Mouse (Mus musculus) MEL (cell line): ENCODE data around the gene Yipf3. TPM values are rescaled to one million over a fixed set of nuclear protein-coding genes. Genes with fewer than 3 reads are reported as not detected.

Source experiments
- DNase-seq: peaks from one replicate; pipeline ENCODE4 v3.0.0; 2011; ENCODE audit warnings: low read depth, low spot score
- H3K27ac ChIP-seq: 2 replicates; pipeline ENCODE4 v1.5.1; 2012; ENCODE audit warnings: low read depth, mild to moderate bottlenecking, control low read depth, low read length, moderate library complexity; ENCODE audit not compliant: control insufficient read depth
- H3K27me3 ChIP-seq, 2 experiments: fragments of 150-350 bp in 1 of 2; sonication (generic) in 1 of 2; 2 replicates each; pipeline ENCODE4 v1.6.1; 2012; ENCODE audit warnings: low read length in 2 of 2, mild to moderate bottlenecking in 2 of 2, improper control_type of control experiment in 1 of 2, moderate library complexity in 1 of 2; ENCODE audit not compliant: insufficient read depth in 2 of 2, control insufficient read depth in 1 of 2
- H3K36me3 ChIP-seq, 2 experiments: 2 replicates each; pipeline ENCODE4 v1.6.1; 2012 to 2014; ENCODE audit warnings: low read length in 2 of 2, improper control_type of control experiment in 1 of 2, inconsistent platforms in 1 of 2, mild to moderate bottlenecking in 1 of 2; ENCODE audit not compliant: insufficient read depth in 2 of 2, control insufficient read depth in 1 of 2
- H3K4me1 ChIP-seq, 2 experiments: fragments of 150-350 bp in 1 of 2; sonication (generic) in 1 of 2; 2 replicates each; pipeline ENCODE4 v1.6.1; 2012; ENCODE audit warnings: low read length in 2 of 2, improper control_type of control experiment in 1 of 2, mild to moderate bottlenecking in 1 of 2; ENCODE audit not compliant: insufficient read depth in 2 of 2, control insufficient read depth in 1 of 2
- H3K4me3 ChIP-seq, 2 experiments: fragments of 150-350 bp in 1 of 2; sonication (generic) in 1 of 2; 2 replicates each; pipeline ENCODE4 v1.5.1; 2012; ENCODE audit warnings: low read depth in 2 of 2, low read length in 2 of 2, mild to moderate bottlenecking in 2 of 2, moderate library complexity in 2 of 2, control low read depth in 1 of 2, improper control_type of control experiment in 1 of 2; ENCODE audit not compliant: control insufficient read depth in 1 of 2, insufficient read depth in 1 of 2
- H3K79me2 ChIP-seq: 2 replicates; pipeline ENCODE4 v1.6.1; 2012; ENCODE audit warnings: mild to moderate bottlenecking, low read length, moderate library complexity; ENCODE audit not compliant: control insufficient read depth, poor library complexity, insufficient read depth
- H3K9ac ChIP-seq: 2 replicates; pipeline ENCODE4 v1.6.1; 2012; ENCODE audit warnings: low read depth, mild to moderate bottlenecking, control low read depth, low read length, moderate library complexity; ENCODE audit not compliant: control insufficient read depth, poor library complexity, severe bottlenecking
- H3K9me3 ChIP-seq: fragments of 150-350 bp; sonication (generic); replicated peaks from 2 replicates; pipeline ENCODE4 v1.6.1; 2012; ENCODE audit warnings: mild to moderate bottlenecking, low read length, improper control_type of control experiment, moderate library complexity; ENCODE audit not compliant: insufficient read depth
- BHLHE40 ChIP-seq: IDR thresholded peaks from 2 replicates; pipeline ENCODE4 v1.6.1; 2012; ENCODE audit warnings: low read depth, mild to moderate bottlenecking, inconsistent platforms, low read length, improper control_type of control experiment, borderline replicate concordance
- CHD1 ChIP-seq: IDR thresholded peaks from 2 replicates; pipeline ENCODE4 v1.6.1; 2012; ENCODE audit warnings: low read depth, mild to moderate bottlenecking, inconsistent platforms, low read length, improper control_type of control experiment
- CHD2 ChIP-seq: IDR thresholded peaks from 2 replicates; pipeline ENCODE4 v1.6.1; 2011; ENCODE audit warnings: low read length, improper control_type of control experiment
- CTCF ChIP-seq, 3 experiments: IDR thresholded peaks in 2 of 3; conservative IDR thresholded peaks in 1 of 3; 2 replicates each; pipeline ENCODE4 v1.5.1; 2011 to 2012; ENCODE audit warnings: low read length in 3 of 3, low read depth in 2 of 3, mild to moderate bottlenecking in 2 of 3, improper control_type of control experiment in 1 of 3, inconsistent platforms in 1 of 3, mixed read lengths in 1 of 3, moderate library complexity in 1 of 3; ENCODE audit not compliant: control insufficient read depth in 1 of 3, insufficient read depth in 1 of 3, poor library complexity in 1 of 3, severe bottlenecking in 1 of 3
- E2F4 ChIP-seq: IDR thresholded peaks from 2 replicates; pipeline ENCODE4 v1.6.1; 2011; ENCODE audit warnings: low read depth, low read length, improper control_type of control experiment, borderline replicate concordance
- ELF1 ChIP-seq: IDR thresholded peaks from 2 replicates; pipeline ENCODE4 v1.6.1; 2014; ENCODE audit warnings: low read depth, mild to moderate bottlenecking, inconsistent platforms, low read length, improper control_type of control experiment, moderate library complexity
- EP300 ChIP-seq, 2 experiments: IDR thresholded peaks; 2 replicates each; pipeline ENCODE4 v1.6.1; 2011; ENCODE audit warnings: improper control_type of control experiment in 2 of 2, low read length in 2 of 2, low read depth in 1 of 2, mild to moderate bottlenecking in 1 of 2
- ETS1 ChIP-seq: IDR thresholded peaks from 2 replicates; pipeline ENCODE4 v1.6.1; 2012; ENCODE audit warnings: low read depth, mild to moderate bottlenecking, inconsistent platforms, low read length, improper control_type of control experiment, moderate library complexity
- GABPA ChIP-seq: IDR thresholded peaks from 2 replicates; pipeline ENCODE4 v1.6.1; 2012; ENCODE audit warnings: low read depth, mild to moderate bottlenecking, inconsistent platforms, low read length, improper control_type of control experiment, moderate library complexity
- GATA1 ChIP-seq: IDR thresholded peaks from 2 replicates; pipeline ENCODE4 v1.6.1; 2011; ENCODE audit warnings: low read depth, low read length, improper control_type of control experiment
- HCFC1 ChIP-seq: IDR thresholded peaks from 2 replicates; pipeline ENCODE4 v1.6.1; 2012; ENCODE audit warnings: low read depth, mild to moderate bottlenecking, inconsistent platforms, low read length, improper control_type of control experiment, moderate library complexity
- JUND ChIP-seq: IDR thresholded peaks from 2 replicates; pipeline ENCODE4 v1.6.1; 2011; ENCODE audit warnings: low read depth, mild to moderate bottlenecking, improper control_type of control experiment, low read length
- KAT2A ChIP-seq: conservative IDR thresholded peaks from 2 replicates; pipeline ENCODE4 v1.6.1; 2012; ENCODE audit warnings: low read depth, low read length, improper control_type of control experiment, inconsistent platforms
- MAFK ChIP-seq: IDR thresholded peaks from 2 replicates; pipeline ENCODE4 v1.6.1; 2011; ENCODE audit warnings: low read depth, mild to moderate bottlenecking, low read length, improper control_type of control experiment, borderline replicate concordance
- MAX ChIP-seq: IDR thresholded peaks from 2 replicates; pipeline ENCODE4 v1.6.1; 2011; ENCODE audit warnings: low read length, improper control_type of control experiment
- MAZ ChIP-seq: IDR thresholded peaks from 2 replicates; pipeline ENCODE4 v1.6.1; 2012; ENCODE audit warnings: low read depth, mild to moderate bottlenecking, inconsistent platforms, low read length, improper control_type of control experiment
- MEF2A ChIP-seq: IDR thresholded peaks from 2 replicates; pipeline ENCODE4 v1.6.1; 2014; ENCODE audit warnings: low read depth, mild to moderate bottlenecking, inconsistent platforms, low read length, improper control_type of control experiment; ENCODE audit not compliant: poor library complexity, insufficient replicate concordance, severe bottlenecking; ENCODE audit errors: extremely low read depth
- MYB ChIP-seq: IDR thresholded peaks from 2 replicates; pipeline ENCODE4 v1.6.1; 2011; ENCODE audit warnings: mild to moderate bottlenecking, low read depth, low read length, improper control_type of control experiment
- MYC ChIP-seq: IDR thresholded peaks from 2 replicates; pipeline ENCODE4 v1.6.1; 2011; ENCODE audit warnings: low read depth, mild to moderate bottlenecking, low read length, improper control_type of control experiment, moderate library complexity
- NELFE ChIP-seq: IDR thresholded peaks from 2 replicates; pipeline ENCODE4 v1.6.1; 2011; ENCODE audit warnings: low read depth, low read length, improper control_type of control experiment
- NRF1 ChIP-seq: IDR thresholded peaks from 2 replicates; pipeline ENCODE4 v1.6.1; 2014; ENCODE audit warnings: low read depth, mild to moderate bottlenecking, inconsistent platforms, low read length, improper control_type of control experiment, moderate library complexity; ENCODE audit not compliant: poor library complexity, insufficient read depth, severe bottlenecking
- POLR2A ChIP-seq, 2 experiments: IDR thresholded peaks; 2 replicates each; pipeline ENCODE4 v1.6.1; 2011 to 2012; ENCODE audit warnings: low read length in 2 of 2, mild to moderate bottlenecking in 2 of 2, control low read depth in 1 of 2, improper control_type of control experiment in 1 of 2, low read depth in 1 of 2, moderate library complexity in 1 of 2; ENCODE audit not compliant: control insufficient read depth in 1 of 2, insufficient read depth in 1 of 2, poor library complexity in 1 of 2
- POLR2AphosphoS2 ChIP-seq: IDR thresholded peaks from 2 replicates; pipeline ENCODE4 v1.6.1; 2011; ENCODE audit warnings: low read length, improper control_type of control experiment
- RAD21 ChIP-seq: IDR thresholded peaks from 2 replicates; pipeline ENCODE4 v1.6.1; 2011; ENCODE audit warnings: mild to moderate bottlenecking, low read depth, low read length, improper control_type of control experiment
- RCOR1 ChIP-seq: IDR thresholded peaks from 2 replicates; pipeline ENCODE4 v1.6.1; 2012; ENCODE audit warnings: low read depth, mild to moderate bottlenecking, inconsistent platforms, low read length, improper control_type of control experiment
- SIN3A ChIP-seq: IDR thresholded peaks from 2 replicates; pipeline ENCODE4 v1.6.1; 2012; ENCODE audit warnings: low read length, improper control_type of control experiment, inconsistent platforms
- SMC3 ChIP-seq: IDR thresholded peaks from 2 replicates; pipeline ENCODE4 v1.6.1; 2011; ENCODE audit warnings: low read depth, low read length, improper control_type of control experiment
- TAL1 ChIP-seq: IDR thresholded peaks from 2 replicates; pipeline ENCODE4 v1.6.1; 2012; ENCODE audit warnings: mild to moderate bottlenecking, inconsistent platforms, low read length, moderate library complexity, mixed read lengths
- TBP ChIP-seq: IDR thresholded peaks from 2 replicates; pipeline ENCODE4 v1.8.0; 2011; ENCODE audit warnings: low read depth, low read length, improper control_type of control experiment
- TCF12 ChIP-seq: IDR thresholded peaks from 2 replicates; pipeline ENCODE4 v1.6.1; 2014; ENCODE audit warnings: low read depth, mild to moderate bottlenecking, inconsistent platforms, low read length, improper control_type of control experiment, moderate library complexity
- UBTF ChIP-seq: IDR thresholded peaks from 2 replicates; pipeline ENCODE4 v1.6.1; 2012; ENCODE audit warnings: low read depth, mild to moderate bottlenecking, inconsistent platforms, low read length, improper control_type of control experiment, moderate library complexity, borderline replicate concordance; ENCODE audit not compliant: insufficient read depth
- USF1 ChIP-seq: IDR thresholded peaks from 2 replicates; pipeline ENCODE4 v1.6.1; 2014; ENCODE audit warnings: low read depth, mild to moderate bottlenecking, inconsistent platforms, low read length, improper control_type of control experiment, moderate library complexity
- USF2 ChIP-seq, 2 experiments: IDR thresholded peaks; 2 replicates each; pipeline ENCODE4 v1.6.1; 2011 to 2012; ENCODE audit warnings: improper control_type of control experiment in 2 of 2, low read length in 2 of 2, borderline replicate concordance in 1 of 2, inconsistent platforms in 1 of 2, low read depth in 1 of 2, mild to moderate bottlenecking in 1 of 2; ENCODE audit not compliant: insufficient read depth in 1 of 2
- ZC3H11A ChIP-seq: IDR thresholded peaks from 2 replicates; pipeline ENCODE4 v1.6.1; 2012; ENCODE audit warnings: low read depth, mild to moderate bottlenecking, inconsistent platforms, low read length, improper control_type of control experiment
- ZKSCAN1 ChIP-seq: IDR thresholded peaks from 2 replicates; pipeline ENCODE4 v1.6.1; 2012; ENCODE audit warnings: low read depth, mild to moderate bottlenecking, inconsistent platforms, low read length, improper control_type of control experiment, moderate library complexity
- ZMIZ1 ChIP-seq: IDR thresholded peaks from 2 replicates; pipeline ENCODE4 v1.6.1; 2012; ENCODE audit warnings: low read depth, mild to moderate bottlenecking, inconsistent platforms, low read length, improper control_type of control experiment, moderate library complexity
- ZNF384 ChIP-seq: IDR thresholded peaks from 2 replicates; pipeline ENCODE4 v1.6.1; 2012; ENCODE audit warnings: low read depth, mild to moderate bottlenecking, inconsistent platforms, low read length, improper control_type of control experiment
- polyA plus RNA-seq, 2 experiments: library from polyadenylated mRNA; stranded (reverse) in 1 of 2; unstranded in 1 of 2; fragments of >175 nt in 1 of 2; fragments of >200 nt in 1 of 2; gene quantifications; 2 replicates each; pipeline versions ENCODE4 v1.2.1 to v1.2.4; 2012; ENCODE audit warnings: low replicate concordance in 2 of 2, low read depth in 1 of 2; ENCODE audit not compliant: insufficient read length in 2 of 2, insufficient read depth in 1 of 2, missing spikeins in 1 of 2
- total RNA-seq: library from RNA; depleted of rRNA; stranded (reverse); fragments of 300-350 nt; gene quantifications from 2 replicates; pipeline ENCODE4 v1.2.3, GENCODE M21; 2012

Gene Yipf3
- total and polyA plus RNA-seq, 3 experiments, result 18.9 to 86.5 TPM; not detected in 1

DNA sequence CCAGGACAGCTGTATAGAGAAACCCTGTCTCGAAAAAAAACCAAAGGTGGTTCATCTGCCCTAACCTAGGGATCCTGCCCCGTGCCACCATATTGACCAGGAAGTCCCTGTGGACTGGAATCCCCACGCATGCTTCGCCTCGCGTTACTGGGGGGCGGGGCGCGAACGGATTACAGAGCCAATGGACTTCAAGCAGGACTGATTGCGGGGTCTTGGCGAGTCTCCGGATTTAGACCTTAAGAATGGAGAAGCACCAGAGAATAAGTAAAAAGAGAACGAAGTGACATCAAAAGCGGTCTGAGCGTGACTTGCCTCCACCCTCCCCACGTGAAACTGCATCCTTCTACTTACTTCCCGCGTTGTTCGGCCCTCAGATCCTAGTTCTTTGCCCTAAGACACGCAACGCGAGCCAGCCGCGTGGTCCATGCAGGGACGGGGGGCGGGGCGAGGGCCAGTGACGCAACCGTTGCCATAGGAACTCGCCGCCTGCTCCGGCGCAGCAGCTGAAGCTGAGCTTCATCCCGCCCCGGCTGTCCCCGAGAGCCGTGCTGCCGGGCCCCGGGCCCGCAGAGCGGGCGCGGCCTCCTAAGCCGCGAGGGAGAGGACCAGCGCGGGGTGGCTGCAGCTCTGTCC, 5.7 kb downstream of the Yipf3 start, which contains the start of gene Lrrc73:
TSS of gene Lrrc73 (plus strand) at position 80 of the 633 bp plus-strand sequence.
- Histone ChIP-seq H3K4me1 (peaks cover 0 to 15% of the 10 kb centered on the region in 2 experiments; a peak in 2 of 4 replicates), H3K36me3 (peaks cover 0 to 4% of the 10 kb centered on the region in 2 experiments; a peak in 2 of 4 replicates), H3K27me3 (no peaks in the 10 kb centered on the region), H3K4me3 (peak within 1 kb of the TSS; percentile 64 to 66), H3K27ac (peak within 1 kb of the TSS; percentile 15), H3K9ac (peak within 1 kb of the TSS; percentile 62), H3K9me3 (no peaks in the 10 kb centered on the region), H3K79me2 (peaks cover 7% of the 10 kb centered on the region)
- peak; percentile 91 for DNase-seq
- TF ChIP-seq ELF1, result peak; percentile 68
- no peak for TF ChIP-seq JUND
- no peak for TF ChIP-seq ZMIZ1
- no peak for TF ChIP-seq KAT2A
- TF ChIP-seq RAD21, result no peak
- no peak; the same call in 1 of the 2 replicates for TF ChIP-seq E2F4
- no peak for TF ChIP-seq ZNF384
- TF ChIP-seq MYB, result no peak
- TF ChIP-seq MAZ, result no peak
- TF ChIP-seq HCFC1, result peak; percentile 32; the same call in 1 of the 2 replicates
- TF ChIP-seq MAFK, result no peak
- TF ChIP-seq CHD1, result no peak
- no peak for TF ChIP-seq UBTF
- TF ChIP-seq USF1, result no peak
- TF ChIP-seq POLR2AphosphoS2, result no peak
- no peak for TF ChIP-seq SMC3
- TF ChIP-seq TCF12, result no peak
- no peak for TF ChIP-seq GATA1
- TF ChIP-seq NRF1, result peak; percentile 46; the same call in 1 of the 2 replicates
- TF ChIP-seq MEF2A, result no peak
- TF ChIP-seq NELFE, result no peak; the same call in 1 of the 2 replicates
- TF ChIP-seq USF2 (IDR thresholded peaks at IDR 0.05; ENCODE audit: borderline replicate concordance in 1 of 2, insufficient read depth in 1 of 2, low read depth in 1 of 2, low read length in 2 of 2), result no peak
- TF ChIP-seq POLR2A (IDR thresholded peaks at IDR 0.05; ENCODE audit: control insufficient read depth in 1 of 2, insufficient read depth in 1 of 2, low read depth in 1 of 2, low read length in 2 of 2, poor library complexity in 1 of 2), result 0 out of 4 replicates have a peak, but pooled peaks of 1 of the 2 experiments have one; percentile 18
- TF ChIP-seq CHD2, result no peak
- no peak for TF ChIP-seq CTCF (IDR thresholded peaks at IDR 0.05 in 2 of 3, conservative IDR thresholded peaks at IDR 0.05 in 1 of 3; ENCODE audit: control insufficient read depth in 1 of 3, insufficient read depth in 1 of 3, low read depth in 2 of 3, low read length in 3 of 3, poor library complexity in 1 of 3, severe bottlenecking in 1 of 3)
- no peak for TF ChIP-seq TBP
- peak; percentile 92 for TF ChIP-seq MYC
- TF ChIP-seq SIN3A, result peak; percentile 89
- no peak for TF ChIP-seq ETS1
- no peak for TF ChIP-seq EP300 (IDR thresholded peaks at IDR 0.05; ENCODE audit: low read depth in 1 of 2, low read length in 2 of 2)
- no peak for TF ChIP-seq BHLHE40
- TF ChIP-seq TAL1, result no peak
- no peak for TF ChIP-seq ZKSCAN1
- no peak for TF ChIP-seq ZC3H11A
- peak; percentile 88 for TF ChIP-seq MAX
- no peak for TF ChIP-seq GABPA
- TF ChIP-seq RCOR1, result no peak
